Mouse (Mus musculus) heart, embryonic 16.5 days (tissue): ENCODE results near the gene Rrm2. TPM values are rescaled to one million over a fixed set of nuclear protein-coding genes. Genes with fewer than 3 reads are reported as not detected.
"Not testable (repeated sequence)": the region's sequence is repeated elsewhere in the genome, so short reads cannot be mapped to it uniquely, and the experiment has no call there.

Experiments
- ATAC-seq: fragments of 200-750 bp; cut with Nextera tagmentation; replicated peaks from 2 replicates; pipeline ENCODE4 v1.8.0; 2017; ENCODE audit warnings: moderate number of reproducible peaks; ENCODE audit not compliant: insufficient read depth, low FRiP score; ENCODE audit errors: extremely low read depth
- H3K27ac ChIP-seq: fragments of 300-500 bp; sonication (generic); 2 replicates; pipeline ENCODE4 v1.5.1; 2014; ENCODE audit warnings: mild to moderate bottlenecking, low read length, control low read depth, moderate library complexity
- H3K27me3 ChIP-seq: fragments of 300-500 bp; sonication (generic); 2 replicates; pipeline ENCODE4 v1.6.1; 2014; ENCODE audit warnings: low read length, mixed read lengths; ENCODE audit not compliant: control insufficient read depth, insufficient read depth
- H3K36me3 ChIP-seq: fragments of 300-500 bp; sonication (generic); 2 replicates; pipeline ENCODE4 v1.6.1; 2014; ENCODE audit not compliant: control insufficient read depth, insufficient read depth
- H3K4me1 ChIP-seq: fragments of 300-500 bp; sonication (generic); 2 replicates; pipeline ENCODE4 v1.6.1; 2014; ENCODE audit warnings: low read length, mixed read lengths; ENCODE audit not compliant: control insufficient read depth, insufficient read depth
- H3K4me2 ChIP-seq: fragments of 300-500 bp; sonication (generic); 2 replicates; pipeline ENCODE4 v1.6.1; 2014; ENCODE audit warnings: low read depth, mild to moderate bottlenecking, control low read depth, low read length
- H3K4me3 ChIP-seq: fragments of 300-500 bp; sonication (generic); 2 replicates; pipeline ENCODE4 v1.5.1; 2014; ENCODE audit warnings: mild to moderate bottlenecking, control low read depth, low read length
- H3K9ac ChIP-seq: fragments of 300-500 bp; sonication (generic); 2 replicates; pipeline ENCODE4 v1.6.1; 2014; ENCODE audit warnings: low read length, control low read depth
- H3K9me3 ChIP-seq: fragments of 300-500 bp; sonication (generic); replicated peaks from 2 replicates; pipeline ENCODE4 v1.6.1; 2016; ENCODE audit warnings: low read length; ENCODE audit not compliant: control insufficient read depth
- WGBS: fragments of 180-500 bp; shearing (Covaris S2); extraction: QIAGEN DNeasy Blood & Tissue Kit; methylation state at CpG from one replicate; pipeline ENCODE4 v1.1.7; 2014; 5-methylcytosine and 5-hydroxymethylcytosine counted together
- polyA plus RNA-seq: library from polyadenylated mRNA; unstranded; fragments of >200 nt; fragmentation: Nextera tagmentation; extraction: Ambion mirVana; gene quantifications from 2 replicates; pipeline ENCODE4 v1.2.1, GENCODE M21; 2015

Rrm2 gene
- polyA plus RNA-seq, 1 experiment from 2014 or later: 265 TPM

DNA sequence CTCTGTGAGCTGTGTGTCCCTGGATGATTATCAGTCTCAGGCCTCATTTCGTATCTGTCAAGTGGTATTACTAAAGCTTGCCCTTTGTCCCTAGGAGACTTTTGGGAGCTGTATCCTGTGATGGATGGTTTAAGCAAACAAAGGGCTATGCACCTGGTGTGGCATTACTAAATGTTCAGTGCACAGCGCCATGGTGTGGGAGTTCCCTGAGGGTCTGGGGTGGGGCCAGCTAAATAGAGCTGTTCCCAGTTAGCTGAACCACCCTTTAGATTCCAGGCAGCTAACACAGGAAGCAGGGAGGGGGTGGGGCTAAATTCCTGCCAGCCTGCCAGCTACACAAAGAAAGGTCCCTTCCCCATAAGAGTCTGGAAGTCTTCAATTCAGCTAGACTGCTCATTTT lies 16.3 kb downstream of the Rrm2 start:
- peaks cover 11% of the 10 kb centered on the region for H3K4me1 ChIP-seq
- H3K36me3 ChIP-seq: no peaks in the 10 kb centered on the region
- peak overlapping the region; percentile 48 for H3K27ac ChIP-seq
- peak; percentile 87 for ATAC-seq
- H3K27me3 ChIP-seq: no peaks in the 10 kb centered on the region
- peak overlapping the region; percentile 50 for H3K4me2 ChIP-seq
- H3K9me3 ChIP-seq: peaks cover 6% of the 10 kb centered on the region
- H3K4me3 ChIP-seq: peak overlapping the region; percentile 21
- no peak overlapping the region for H3K9ac ChIP-seq
- 11% methylated on average over 2 of the region's 2 CpGs for WGBS

DNA sequence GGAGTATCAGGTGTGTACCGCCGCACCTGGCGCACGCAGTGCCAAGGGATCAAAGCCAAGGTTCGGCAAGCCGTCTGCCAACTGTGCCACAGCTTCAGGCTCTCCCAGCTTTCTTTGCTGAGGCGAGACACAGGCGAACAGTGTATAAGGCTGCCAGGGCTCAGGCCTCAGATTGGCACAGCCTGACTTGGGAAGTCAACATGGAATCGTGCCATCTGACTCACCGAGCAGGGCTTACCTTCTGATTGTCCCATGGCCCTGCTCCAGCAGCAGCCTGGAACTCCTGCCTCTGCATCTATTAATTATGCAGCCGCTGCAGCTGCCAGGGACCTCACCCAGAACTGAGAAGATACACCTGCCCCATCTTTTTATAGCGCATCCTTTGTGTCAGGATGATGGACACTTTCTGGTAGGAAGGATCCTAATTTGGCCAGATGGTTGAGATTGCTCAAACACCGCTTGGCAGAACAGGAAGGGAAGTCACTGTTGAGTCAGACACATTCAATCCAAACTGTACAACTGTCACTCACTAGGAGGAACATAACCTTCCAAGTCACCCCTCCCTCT lies 26.9 kb downstream of the Rrm2 start:
- H3K9me3 ChIP-seq: no peaks in the 10 kb centered on the region
- H3K4me3 ChIP-seq: no peak overlapping the region
- WGBS: 66% methylated on average over 13 of the region's 13 CpGs
- H3K9ac ChIP-seq: no peak overlapping the region
- H3K4me1 ChIP-seq: no peaks in the 10 kb centered on the region
- 0 out of 2 replicates have a peak, but pooled peaks have one; percentile 14 for ATAC-seq
- no peaks in the 10 kb centered on the region for H3K27me3 ChIP-seq
- no peaks in the 10 kb centered on the region for H3K36me3 ChIP-seq
- H3K27ac ChIP-seq: no peak overlapping the region
- no peak overlapping the region for H3K4me2 ChIP-seq

GRCm38 (mm10) chr12:24736956-24737355 lies 28.9 kb downstream of the Rrm2 start:
- 77% methylated on average over 2 of the region's 2 CpGs for WGBS
- Histone ChIP-seq H3K27ac (no peak overlapping the region), H3K9ac (no peak overlapping the region), H3K9me3 (no peaks in the 10 kb centered on the region), H3K4me1 (no peaks in the 10 kb centered on the region), H3K27me3 (no peaks in the 10 kb centered on the region), H3K36me3 (no peaks in the 10 kb centered on the region), H3K4me3 (no peak overlapping the region), H3K4me2 (no peak overlapping the region)
- ATAC-seq: no peak

DNA sequence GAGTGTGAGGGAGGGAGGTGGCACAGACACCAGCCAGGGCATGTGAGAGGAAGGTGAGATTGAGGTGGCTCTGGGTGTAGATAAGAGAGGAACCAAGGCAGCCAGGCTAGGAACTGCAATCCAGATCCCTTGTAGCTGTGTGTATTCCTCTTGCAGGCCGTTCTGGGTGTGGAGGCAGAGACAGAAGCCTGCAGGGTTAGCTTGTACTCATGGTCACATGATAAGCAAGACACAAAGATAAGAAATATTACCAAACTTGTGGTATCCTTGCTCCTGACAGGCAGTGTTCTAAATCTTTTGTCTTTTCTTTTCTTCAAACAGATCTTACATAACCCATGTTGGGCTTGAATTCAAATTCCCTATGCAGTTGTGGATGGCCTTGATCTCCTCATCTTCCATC lies 31.9 kb downstream of the Rrm2 start:
- no peak for ATAC-seq
- H3K4me1 ChIP-seq: no peaks in the 10 kb centered on the region
- H3K4me3 ChIP-seq: no peak overlapping the region
- H3K27me3 ChIP-seq: no peaks in the 10 kb centered on the region
- H3K27ac ChIP-seq: no peak overlapping the region
- no peak overlapping the region for H3K4me2 ChIP-seq
- 56% methylated on average over 1 of the region's 1 CpGs for WGBS
- H3K9me3 ChIP-seq: no peaks in the 10 kb centered on the region
- H3K36me3 ChIP-seq: no peaks in the 10 kb centered on the region
- H3K9ac ChIP-seq: no peak overlapping the region

GRCm38 (mm10) chr12:24741535-24741934 lies 33.5 kb downstream of the Rrm2 start:
- WGBS: 66% methylated on average over 6 of the region's 6 CpGs
- ATAC-seq, H3K9me3 ChIP-seq, H3K4me3 ChIP-seq, H3K27ac ChIP-seq, H3K9ac ChIP-seq, H3K27me3 ChIP-seq, H3K4me1 ChIP-seq, H3K4me2 ChIP-seq, H3K36me3 ChIP-seq: not testable (repeated sequence)

DNA sequence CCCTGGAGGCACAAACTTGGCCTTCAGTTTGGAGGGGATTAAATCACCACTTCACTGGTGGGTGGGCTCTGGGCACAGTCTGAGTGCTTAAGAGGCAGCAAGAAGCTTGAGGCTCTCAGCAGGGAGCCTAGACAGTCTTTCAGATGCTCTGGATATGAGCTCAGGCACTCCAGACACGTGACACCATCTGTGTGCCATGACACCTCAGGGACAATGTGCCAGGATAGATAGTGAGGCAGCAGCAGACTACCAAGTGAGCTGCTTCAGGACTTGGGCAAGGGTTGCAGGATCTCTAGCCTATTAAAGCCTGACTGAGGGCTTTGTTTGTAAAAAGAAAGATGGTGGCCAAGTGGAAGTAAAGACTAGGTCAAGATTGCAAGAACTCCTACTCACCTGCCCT lies 36.3 kb downstream of the Rrm2 start:
- no peaks in the 10 kb centered on the region for H3K9me3 ChIP-seq
- H3K9ac ChIP-seq: no peak overlapping the region
- H3K36me3 ChIP-seq: no peaks in the 10 kb centered on the region
- H3K4me3 ChIP-seq: no peak overlapping the region
- no peak overlapping the region for H3K4me2 ChIP-seq
- ATAC-seq: no peak
- H3K27ac ChIP-seq: no peak overlapping the region
- 50% methylated on average over 1 of the region's 1 CpGs for WGBS
- H3K27me3 ChIP-seq: no peaks in the 10 kb centered on the region
- H3K4me1 ChIP-seq: no peaks in the 10 kb centered on the region

GRCm38 (mm10) chr12:24746579-24747296 lies 38.7 kb downstream of the Rrm2 start:
- WGBS: 50% methylated on average over 5 of the region's 5 CpGs
- no peak overlapping the region for H3K9ac ChIP-seq
- H3K27me3 ChIP-seq: no peaks in the 10 kb centered on the region
- H3K4me3 ChIP-seq: no peak overlapping the region
- H3K27ac ChIP-seq: no peak overlapping the region
- no peaks in the 10 kb centered on the region for H3K9me3 ChIP-seq
- H3K36me3 ChIP-seq: no peaks in the 10 kb centered on the region
- no peak overlapping the region for H3K4me2 ChIP-seq
- ATAC-seq: peak; percentile 41; the same call in 1 of the 2 replicates
- no peaks in the 10 kb centered on the region for H3K4me1 ChIP-seq

DNA sequence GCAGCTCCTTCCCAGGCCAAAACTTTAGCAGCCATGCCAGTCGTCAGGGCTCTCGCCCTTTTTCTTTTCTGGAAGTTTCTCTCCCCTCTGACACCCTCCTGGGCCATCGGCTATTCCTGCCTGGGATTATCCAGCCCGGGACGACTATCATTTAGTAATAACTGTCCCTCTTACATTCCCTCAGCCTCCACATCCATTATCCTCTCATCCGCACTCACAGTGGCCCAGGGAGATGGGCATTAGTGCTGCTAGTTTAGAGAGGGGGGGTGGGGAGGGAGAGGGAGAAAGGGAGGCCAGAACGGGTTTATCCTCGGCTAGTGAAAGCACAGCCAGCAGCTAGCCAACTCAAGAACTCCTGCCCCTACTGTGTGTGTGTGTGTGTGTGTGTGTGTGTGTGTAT lies 39.3 kb downstream of the Rrm2 start:
- H3K9ac ChIP-seq: no peak overlapping the region
- WGBS: 78% methylated on average over 8 of the region's 8 CpGs
- no peaks in the 10 kb centered on the region for H3K4me1 ChIP-seq
- no peaks in the 10 kb centered on the region for H3K36me3 ChIP-seq
- H3K9me3 ChIP-seq: no peaks in the 10 kb centered on the region
- ATAC-seq: no peak
- no peak overlapping the region for H3K4me2 ChIP-seq
- H3K27me3 ChIP-seq: no peaks in the 10 kb centered on the region
- H3K4me3 ChIP-seq: no peak overlapping the region
- H3K27ac ChIP-seq: no peak overlapping the region

- Histone ChIP-seq H3K27ac (no peak overlapping the region), H3K9me3 (no peaks in the 10 kb centered on the region)
- 89% methylated on average over 6 of the region's 6 CpGs for WGBS
Observed at GRCm38 (mm10) chr12:24750521-24750920, 42.5 kb downstream of the Rrm2 start.

More at GRCm38 (mm10) chr12:24750521-24750920, 42.5 kb downstream of the Rrm2 start:
- Histone ChIP-seq H3K4me1 (peaks cover 3% of the 10 kb centered on the region), H3K9ac (no peak overlapping the region), H3K4me3 (no peak overlapping the region), H3K27me3 (no peaks in the 10 kb centered on the region), H3K4me2 (no peak overlapping the region), H3K36me3 (no peaks in the 10 kb centered on the region)
- no peak for ATAC-seq
